Mouse (Mus musculus) thymus, postnatal 10 days (tissue): Measurements from ENCODE around the gene Obsl1.
A peak's percentile ranks its signal among the peaks of the same experiment; 100 is the strongest.

ENCODE experiments used
- DNase-seq, 2 experiments: peaks; one replicate each; pipeline ENCODE4 v3.0.0; 2021; ENCODE audit warnings: low spot score in 2 of 2

Obsl1 gene

DNA sequence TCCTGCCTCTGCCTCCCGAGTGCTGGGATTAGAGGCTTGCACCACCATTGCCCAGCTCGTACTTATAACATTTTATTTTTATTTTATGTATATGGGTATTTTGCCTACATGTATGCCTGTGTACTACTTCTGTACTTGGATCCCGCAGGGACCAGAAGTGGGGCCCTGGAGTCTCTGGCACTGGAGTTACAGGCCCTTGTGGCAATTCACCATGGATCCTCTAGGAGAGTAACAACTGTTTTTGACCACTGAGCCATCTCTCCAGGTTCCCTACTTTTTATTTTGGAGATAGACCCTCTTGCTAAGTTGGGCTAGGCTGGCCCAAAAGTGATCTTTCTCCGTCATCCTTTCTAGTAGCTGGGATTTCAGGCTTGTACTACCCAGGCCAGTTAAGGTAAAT, 12.2 kb upstream of the Obsl1 start:
- DNase-seq: no peak

DNA sequence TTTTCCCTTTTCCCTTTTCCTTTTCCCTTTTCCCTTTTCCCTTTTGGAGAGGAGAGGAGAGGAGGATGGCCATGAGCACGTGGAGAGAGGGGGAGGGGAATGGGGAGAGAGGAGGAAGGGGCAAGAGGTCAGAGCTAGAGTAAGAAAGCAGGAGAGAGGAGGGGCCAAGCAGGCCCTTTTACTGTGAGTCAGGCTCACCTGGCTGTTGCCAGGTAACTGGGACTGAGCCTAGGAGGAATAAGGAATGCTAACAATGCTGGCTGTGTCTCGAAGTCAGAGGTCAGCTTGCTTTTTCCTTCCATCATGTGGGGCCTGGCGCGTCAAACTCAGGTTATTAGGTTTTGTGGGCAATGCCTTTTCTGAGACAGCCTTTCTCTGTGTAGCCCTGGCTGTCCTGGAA, 11.7 kb upstream of the Obsl1 start:
- no peak for DNase-seq

DNA sequence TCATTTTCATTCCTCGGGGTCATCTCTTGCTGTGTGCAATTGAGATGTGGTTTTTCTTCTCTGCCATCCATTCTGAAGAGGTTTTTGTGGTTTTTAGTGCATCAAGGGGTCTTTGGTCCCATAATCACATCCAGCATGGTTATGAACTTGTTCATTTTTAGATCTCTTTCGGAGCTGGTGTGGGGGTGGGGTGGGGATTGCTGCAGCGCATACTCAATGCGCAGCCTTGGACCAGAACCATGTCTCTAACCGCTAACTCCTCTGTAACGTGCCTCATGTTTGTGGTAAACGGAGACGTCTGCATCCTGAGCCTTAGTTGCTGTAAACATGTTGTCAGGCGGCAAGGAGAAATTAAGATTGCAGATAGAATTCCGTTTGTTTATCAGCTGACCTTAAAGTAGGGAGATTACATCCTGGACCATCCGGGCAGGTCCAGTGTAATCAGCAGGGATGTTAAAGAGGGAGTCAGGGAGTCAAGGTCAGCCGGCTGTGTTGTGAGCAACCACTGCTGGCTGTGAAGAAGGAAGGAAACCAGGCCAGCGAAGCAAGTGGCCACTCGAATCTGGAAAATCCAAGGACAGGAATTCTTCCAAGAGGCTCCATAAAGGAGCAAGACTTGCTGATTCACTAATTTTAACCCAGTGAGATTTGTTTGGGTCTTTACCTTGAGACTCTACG, 10.6 kb upstream of the Obsl1 start:
- no peak for DNase-seq

DNA sequence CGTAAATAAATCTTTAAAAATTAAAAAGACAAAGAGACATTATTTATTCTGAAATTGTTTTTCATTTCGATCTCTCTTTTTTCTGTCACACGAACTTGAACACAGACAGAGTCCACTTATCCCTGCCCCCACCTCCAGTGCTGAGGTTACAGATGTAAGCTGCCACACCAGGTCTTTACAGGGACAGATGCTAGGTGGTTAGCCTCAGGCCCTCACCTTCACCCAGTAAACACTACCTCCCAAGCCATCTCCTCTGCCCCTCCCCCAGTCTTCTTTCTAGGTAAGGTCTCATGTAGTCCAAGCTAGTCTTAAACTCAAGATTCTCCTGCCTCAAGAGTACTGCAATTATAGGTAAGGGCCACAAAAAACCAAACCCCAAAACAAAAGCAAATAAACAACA, 6.3 kb upstream of the Obsl1 start:
- DNase-seq: no peak

DNA sequence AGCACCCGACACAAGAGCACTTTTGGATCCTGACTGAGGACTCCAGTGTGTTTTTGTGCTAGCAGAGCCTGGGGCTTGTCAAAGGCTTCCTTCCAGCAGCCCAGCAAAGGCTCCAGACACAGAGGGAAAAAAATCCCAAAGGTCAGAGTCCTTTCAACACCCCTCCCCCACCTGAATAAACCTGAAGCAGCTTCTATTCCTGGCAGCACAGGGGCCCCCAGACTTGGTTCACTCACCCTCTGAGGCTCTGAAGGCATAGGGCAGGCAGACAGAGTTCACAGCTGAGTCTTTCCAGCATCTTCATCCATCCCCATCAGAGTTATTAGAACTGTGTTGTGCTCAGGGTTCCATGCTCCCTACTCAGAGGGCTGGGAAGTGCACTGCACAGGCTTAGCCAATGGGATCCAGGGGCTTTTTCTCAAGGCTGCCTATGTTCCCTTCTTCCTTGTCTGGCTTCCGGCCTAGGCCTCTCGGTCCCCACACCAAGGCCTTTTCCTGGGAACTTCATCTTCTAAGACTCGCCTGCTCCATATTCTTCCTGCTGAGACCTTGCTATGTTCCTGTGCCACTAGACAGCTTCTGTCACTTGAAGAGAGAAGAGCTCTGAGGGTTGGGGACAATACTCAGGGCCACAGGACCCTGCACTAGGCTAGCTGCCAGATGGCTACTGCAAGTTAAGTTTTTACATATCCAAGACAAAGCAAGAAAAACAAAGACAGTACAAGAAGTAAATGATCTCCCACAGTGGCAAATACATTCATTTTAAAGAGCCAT, 5.4 kb upstream of the Obsl1 start:
- DNase-seq: no peak

DNA sequence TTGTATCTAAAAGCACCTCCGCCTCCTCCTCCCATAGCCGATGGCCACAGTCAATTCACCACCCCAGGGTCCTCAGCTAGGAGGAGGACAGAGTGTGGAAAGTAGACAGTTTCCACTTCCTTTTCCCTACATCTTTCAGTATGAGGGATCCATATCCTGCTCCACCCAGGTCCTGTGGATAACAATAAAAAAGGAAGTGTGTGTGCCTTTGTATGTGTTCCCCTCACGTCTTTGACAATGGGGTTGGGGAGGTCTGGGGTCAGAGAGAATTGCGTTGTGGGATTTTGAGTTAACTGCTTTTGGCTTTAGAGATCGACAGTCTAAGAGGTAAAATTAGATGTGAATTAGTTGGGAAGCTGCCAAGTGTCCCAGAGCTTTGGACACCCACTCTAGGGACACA, 3.9 kb upstream of the Obsl1 start:
- no peak for DNase-seq

DNA sequence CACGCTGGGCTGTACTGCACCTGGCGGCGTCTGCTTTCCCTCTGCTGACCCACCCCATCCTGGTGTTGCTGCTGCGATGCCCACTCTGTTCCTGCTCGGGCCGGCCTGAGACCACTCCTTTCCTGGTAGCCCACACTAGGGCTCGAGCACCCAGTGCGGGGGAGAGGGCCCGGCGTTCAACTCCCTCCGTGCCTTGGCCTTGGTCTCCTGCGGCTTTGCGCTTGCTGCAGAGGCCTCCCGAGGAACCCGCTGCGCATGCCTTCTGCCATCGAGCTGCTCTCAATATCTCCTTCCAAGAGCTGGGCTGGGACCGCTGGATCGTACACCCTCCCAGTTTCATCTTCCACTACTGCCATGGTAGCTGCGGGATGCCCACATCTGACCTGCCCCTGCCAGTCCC, 3.3 kb upstream of the Obsl1 start:
- no peak for DNase-seq

DNA sequence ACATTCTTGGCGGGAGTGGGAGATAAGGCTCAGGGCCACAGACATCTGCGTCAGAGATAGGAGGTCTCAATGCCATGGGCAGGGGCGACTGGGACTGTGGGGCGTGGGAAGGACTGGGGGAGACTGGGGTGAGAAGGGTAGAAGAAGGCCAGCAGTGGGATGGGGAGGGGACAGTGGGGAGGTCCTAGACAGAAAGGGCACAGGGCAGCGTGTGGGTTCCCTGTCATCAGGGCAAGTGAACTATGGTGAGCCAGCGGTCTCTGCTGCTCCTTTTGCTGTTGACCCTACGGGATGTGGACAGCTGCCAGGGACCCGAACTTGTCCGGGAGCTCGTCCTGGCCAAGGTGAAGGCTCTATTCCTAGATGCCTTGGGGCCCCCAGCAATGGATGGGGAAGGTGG, 754 bp upstream of the Obsl1 start, which contains the start of gene Inha:
Inha (plus strand) TSS at position 72 of the 400 bp plus-strand sequence.
- no peak for DNase-seq

DNA sequence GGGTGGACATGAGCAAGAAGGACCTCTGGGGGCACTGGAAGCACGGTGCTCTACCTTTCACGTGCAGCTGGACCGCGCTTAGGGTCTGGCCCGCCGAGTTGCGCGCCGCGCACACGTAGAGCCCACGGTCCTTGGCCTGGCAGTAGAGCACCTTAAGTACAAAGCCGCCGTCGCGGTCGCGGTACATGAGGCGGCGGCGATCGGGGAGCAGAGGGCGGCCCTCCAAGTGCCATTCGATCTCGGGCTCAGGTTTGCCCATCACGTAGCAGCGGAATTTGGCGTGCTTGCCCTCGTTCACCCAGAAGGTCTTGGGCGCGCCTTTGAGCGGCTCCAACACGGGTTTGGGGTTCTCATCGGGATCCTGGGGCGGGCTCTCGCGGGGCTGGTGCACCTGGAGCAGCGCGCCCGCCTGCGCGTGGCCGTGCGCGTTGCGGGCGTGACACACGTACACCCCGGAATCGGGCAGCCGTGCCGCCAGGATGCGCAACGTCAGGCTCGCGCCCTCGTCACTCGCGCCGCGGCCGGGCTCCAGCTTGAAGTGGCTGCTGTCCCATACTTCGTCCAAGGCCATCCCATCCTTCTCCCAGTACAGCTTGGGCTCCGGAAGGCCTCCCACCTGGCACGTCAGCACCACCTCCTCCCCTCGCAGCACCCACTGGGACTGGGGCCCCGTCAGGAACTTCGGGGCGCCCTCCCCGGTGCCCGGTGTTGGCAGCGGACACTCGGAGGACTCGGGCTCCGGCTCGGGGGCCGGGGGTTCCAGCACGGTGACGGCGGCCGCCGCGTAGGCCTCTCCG, 895 bp downstream of the Obsl1 start:
- DNase-seq: peak; percentile 54 to 63

DNA sequence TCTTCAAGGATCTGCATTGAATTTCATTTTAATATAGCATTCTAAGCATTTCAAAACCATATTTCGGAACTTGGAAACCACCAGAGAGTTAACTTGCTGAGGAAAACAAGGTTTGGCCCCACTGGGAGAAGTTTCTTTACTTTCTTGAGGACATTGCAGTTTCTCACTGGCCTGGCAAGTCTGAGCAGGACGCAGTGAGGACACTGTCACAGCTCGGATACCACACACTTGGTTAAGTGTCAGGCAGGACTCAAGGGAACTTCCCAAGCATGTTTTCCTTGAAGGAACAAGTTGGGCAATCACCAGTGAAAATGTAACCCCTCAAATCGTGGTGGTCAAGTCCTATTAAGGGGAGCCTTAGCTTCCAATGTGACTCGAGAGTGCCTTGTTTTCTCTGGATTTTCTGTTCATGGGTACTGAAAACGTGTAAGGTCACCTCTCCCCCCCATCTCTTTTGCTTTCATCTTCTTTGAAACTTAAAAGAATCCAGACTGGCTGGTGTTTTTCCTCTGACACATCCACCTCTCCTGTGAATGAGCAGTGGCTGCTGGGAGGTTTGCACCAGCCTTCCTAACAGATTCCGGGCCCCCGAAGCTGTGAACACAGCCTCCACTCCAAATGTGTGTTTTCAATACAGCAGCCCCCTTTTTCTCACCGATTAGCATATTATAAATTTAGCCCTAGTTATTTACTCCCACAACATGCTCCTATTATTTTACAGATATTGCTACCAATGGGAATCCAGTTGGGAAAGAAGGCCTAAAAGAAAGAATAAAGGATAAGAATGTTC, 1.8 kb downstream of the Obsl1 start:
- DNase-seq: no peak

DNA sequence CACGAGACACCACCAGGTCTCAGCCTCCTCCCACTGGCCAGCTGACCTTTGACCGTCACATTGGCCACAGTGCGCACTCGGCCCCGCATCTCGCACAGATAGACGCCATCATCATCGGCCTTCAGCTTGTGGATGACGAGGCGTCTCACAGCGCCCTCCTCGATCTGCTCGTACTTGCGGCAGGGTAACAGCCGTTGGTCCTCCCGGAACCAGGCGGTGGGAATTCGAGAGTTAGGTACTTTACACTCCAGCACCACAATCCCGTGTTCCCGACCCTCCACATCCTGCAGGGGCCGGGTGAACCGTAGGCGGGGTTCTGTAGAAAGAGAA, 2.6 kb downstream of the Obsl1 start:
- no peak for DNase-seq

DNA sequence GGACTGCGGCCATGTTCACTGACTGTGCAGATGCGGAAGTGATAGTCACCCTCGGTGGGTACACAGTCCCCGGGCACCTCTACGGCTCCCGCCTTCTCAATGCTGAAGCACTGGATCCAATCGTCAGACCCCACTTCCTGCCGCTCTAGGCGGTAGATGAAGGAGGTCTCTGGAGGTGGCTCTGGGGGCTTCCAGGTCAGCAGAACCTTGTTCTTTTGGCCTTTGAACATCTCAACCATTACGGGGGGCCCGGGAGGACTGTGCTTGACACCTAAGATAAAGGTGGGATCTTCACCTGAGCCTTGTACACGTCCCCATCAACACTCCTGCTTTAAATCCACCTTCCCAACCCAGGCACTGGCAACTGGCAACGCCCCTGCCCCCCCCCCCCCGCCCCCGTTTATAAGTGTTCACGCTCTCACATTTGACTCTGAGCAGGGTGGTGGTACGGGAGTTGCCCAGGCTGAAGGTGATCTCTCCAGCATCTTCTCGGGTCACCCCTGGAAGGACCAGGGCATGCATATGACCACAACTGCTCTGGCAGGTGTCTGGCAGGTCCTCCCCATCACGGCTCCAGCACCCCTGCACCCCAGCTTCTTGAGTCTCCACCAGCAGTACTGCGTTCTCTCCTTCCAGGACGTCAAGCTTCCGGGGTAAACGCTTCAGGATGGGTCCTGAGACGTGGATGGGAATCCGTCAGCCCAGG, 3.2 kb downstream of the Obsl1 start:
- no peak for DNase-seq

DNA sequence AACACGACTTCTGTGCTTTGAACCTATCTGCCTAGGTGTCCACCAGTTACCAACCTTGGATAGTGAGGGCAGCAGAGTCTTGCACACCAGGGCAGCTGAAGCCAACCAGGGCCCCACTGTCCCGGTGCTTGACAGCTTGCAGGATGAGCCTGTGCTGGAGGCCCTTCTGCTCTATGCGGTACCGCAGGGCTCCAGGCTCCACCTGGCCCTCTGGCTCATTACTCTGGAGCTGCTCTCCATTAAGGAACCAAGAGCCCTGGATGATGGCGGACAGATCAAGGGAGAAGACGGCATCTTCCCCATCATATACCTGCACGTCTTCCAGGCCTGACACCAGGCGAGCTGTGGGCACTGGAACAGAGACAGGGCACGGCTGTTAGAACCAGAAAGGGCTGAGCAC, 4.3 kb downstream of the Obsl1 start:
- DNase-seq: no peak

DNA sequence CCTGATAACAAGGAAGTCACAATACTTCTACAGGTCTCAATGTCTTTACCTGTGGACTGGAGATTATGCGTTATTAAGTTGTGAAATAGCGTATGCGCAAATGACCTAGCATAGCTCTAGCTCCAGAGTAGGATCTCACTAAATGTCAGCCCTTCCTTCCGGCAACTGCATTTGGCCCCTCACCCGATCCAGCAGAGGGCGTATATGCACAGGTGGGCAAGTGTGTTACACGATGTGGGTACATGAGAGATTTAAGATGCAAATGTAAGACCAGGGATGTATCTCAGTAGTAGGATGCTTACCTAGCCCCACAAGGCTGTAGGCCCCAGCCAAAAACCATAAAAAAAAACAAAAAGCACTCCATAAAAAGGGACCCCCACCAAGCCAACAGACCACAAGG, 6.8 kb downstream of the Obsl1 start:
- no peak for DNase-seq

DNA sequence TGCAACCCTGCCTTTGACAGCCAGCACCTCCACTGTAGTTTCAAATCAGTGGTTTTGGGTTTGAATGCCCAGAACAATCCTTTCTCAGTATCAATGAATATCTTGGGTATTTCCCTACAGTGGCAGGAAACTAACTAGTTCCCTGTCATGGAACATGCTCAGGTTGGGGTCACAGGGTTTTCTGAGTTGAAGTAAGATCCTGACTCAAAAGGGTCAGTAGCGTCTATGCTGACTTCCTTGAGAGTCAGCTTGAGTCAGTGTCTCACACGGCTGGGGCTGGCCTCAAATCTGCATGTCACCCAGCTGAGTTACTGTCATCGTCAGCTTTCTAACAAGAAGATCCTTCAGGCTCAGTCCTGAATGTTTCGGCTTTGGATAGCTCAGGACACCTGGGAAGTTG, 7.4 kb downstream of the Obsl1 start:
- DNase-seq: no peak

DNA sequence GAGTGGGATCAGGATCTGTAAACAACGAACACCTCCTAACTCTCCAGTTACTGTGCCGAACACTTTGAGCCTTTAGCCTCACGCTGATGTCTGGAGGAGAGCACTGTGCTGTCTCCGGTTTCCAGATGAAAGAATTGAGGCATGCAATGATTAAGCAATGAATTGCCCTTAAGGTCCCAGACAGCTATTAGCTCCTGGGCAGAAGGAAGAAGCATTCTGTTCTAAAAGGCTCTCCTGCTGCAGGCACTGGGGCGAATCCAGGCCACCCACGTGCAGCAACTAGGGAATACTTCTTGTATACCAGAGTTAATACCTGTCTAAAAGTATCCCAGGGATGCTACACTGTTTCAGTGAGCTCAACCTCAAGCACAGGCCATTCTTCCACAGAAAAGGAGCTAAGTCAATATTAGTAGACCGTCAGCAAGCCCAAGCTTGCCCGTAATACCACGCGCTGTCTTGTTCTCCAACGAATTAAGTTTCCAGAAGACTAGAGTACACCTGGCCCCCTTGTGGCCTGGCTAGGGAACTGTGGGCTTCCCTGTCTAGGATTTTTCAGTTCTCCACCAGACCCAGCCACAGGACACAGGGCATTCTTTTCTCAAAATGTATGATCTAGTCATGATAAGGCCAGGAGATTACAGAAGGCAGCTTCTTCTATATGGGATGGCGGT, 11.2 kb downstream of the Obsl1 start:
- DNase-seq: no peak

DNA sequence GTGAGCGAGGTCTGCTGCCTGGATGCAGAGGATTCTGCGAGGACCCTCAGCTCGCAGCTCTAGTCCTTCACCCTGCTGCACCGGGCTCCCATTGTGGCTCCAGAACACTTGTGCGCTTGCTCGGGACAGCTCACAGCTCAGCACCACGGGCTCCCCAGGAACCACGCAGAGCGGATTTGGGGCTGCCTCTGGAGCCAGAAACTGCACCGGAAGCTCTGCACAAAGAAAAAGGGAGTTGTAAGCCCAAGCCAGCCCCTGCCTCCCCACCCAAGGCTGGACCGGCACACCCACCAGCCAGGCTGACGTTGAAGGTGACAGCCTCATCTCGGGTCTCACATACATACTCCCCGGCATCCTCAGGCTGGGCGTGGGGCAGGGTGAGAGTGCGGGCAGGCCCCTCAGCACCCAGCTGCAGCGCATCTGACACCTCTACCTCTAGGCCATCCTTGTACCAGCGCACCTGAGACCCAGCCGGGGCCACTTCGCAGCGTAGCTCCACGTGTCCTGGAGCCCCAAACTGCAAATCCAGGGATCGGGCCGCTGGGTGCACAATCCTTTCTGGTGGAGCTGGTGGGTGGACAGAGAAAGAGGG, 13.6 kb downstream of the Obsl1 start:
- DNase-seq: no peak

DNA sequence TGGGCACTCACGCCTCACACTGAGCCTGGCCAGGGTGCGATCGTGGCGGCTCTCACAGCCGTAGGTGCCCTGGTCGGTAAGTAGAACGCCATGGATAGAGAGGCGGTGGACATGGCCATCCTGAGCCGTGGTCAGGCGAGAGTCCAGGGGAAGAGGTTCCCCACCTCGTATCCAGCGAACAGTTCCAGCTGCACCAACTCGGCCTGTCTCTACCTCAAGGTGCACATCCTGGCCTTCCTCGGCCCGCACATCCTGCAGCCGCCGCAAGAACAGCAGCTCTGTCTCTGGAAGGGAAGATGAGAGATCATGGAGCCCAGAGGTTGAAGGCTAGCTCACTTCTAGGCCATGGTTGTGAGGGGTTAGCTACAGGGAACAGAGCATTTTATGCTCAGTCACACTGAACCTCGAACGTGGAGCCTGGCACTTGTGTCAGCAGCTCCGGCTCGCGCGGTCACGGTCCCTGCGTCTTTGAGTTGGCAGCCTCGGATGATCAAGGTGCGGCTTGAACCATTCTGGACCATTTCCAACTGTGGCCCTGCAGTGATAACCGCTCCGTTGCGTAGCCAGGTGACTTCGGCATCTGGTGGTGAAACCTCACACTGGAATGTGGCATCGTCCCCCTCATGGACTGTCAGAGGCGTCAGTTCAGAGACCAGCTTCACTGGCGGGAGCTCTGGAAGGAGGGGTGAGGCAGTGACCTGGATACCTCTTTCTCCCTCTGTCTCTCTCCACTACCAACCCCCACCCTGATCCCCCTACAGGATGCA, 15.3 kb downstream of the Obsl1 start:
- no peak for DNase-seq

DNA sequence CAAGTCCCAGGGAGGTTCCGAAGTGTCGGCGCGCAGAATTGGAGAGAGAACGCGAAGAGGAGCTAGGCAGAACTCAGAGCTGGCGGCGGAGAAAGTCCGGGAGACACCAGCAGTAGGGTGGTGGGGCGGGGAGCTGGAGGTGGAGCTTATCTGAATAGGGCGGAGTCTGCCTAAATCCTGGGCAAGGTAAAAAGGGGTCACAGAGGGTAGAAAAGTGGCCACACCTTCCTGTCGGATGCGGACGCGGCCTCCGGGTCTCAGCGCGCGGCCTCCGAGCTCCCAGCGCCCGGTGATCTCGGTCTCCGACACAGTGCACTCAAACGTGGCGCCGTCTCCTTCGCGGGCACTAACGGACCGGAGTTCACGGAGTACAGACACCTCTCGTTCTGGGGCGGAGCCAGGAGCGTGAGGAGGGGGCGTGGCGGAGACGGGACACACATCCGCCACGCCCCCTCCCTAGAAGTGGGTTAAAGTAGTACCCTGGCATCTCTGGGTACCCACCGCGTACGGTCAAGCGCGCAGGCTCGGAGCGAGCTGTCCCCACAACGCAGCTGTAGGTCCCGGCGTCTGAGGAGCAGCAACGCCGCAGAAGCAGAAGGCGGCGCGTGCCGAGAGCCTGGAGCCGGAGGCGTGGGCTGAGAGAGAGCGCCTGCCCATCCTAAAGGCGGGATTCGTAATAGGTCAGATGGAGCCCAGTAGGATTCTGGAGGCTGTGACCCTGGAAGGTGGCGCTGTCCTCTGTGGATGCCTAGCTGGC, 18.7 kb downstream of the Obsl1 start:
- DNase-seq: peak; percentile 53 to 57
